Comparison of ENCODE assay signal across 9 mouse cellular contexts in the genomic region with DNA sequence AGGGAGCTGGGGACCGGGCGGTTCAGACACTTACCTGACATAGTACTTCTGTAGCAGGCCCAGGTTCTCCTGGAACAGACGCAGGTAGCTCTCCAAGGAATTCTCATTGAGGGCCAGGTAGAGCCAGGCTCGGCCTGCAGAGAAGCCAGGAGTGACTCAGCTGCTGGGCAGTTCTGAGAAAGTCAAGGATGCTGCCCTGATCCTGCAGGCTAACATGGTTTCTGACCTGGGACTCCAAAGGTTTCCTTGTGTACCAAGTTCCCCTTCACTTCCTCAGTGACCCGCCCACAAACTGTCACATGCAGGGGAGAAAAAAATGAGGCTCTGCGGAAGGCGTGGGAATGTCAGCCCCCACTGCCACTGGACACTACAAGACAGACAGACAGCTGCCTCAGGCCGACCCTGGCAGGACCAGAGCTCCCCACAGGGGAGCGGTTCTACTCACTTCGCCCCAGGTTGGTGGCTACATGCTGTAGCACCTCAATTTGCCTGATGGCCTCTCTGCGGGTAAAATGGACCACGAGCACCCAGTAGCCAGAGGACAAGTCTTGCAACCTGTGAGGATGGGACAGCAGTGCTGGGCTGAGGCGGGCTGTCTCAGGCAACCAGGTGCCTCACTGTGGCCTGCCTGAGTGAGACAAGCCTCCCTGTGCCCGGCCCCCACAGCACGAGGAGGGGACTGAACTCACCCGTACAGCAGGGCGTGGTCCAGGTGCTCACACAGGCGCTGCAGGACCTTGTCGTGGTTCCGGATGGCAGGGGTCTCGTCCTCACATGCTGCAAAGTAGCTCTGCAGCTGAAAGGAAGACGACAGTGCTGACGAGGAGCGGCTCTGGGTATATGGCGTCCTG. TPM values are rescaled to one million over a fixed set of nuclear protein-coding genes. Genes with fewer than 3 reads are reported as not detected.
A peak's percentile ranks its signal among the peaks of the same experiment; 100 is the strongest.
DNase-seq lines count a peak whose midpoint lies in the region; ATAC-seq and TF ChIP-seq lines count a peak whose summit lies in the region.
"Had no signal": no experiment of that assay in that cellular context is flagged by ENCODE, and none has a peak within 500 bp of the region (broad histone marks: within the 10 kb centered on the region; RNA-seq: fewer than 3 reads in every experiment).

No protein-coding gene starts in this region.

- H3K9ac ChIP-seq in kidney, embryonic 14.5 days (ENCODE audit: low read depth, low read length): no peak overlapping the region
- 0 out of 2 replicates have a peak overlapping the region, but pooled peaks have one; percentile 31 for H3K9ac ChIP-seq in kidney, postnatal 0 days (ENCODE audit: low read depth, low read length)

- peaks cover 42% of the 10 kb centered on the region for H3K36me3 ChIP-seq in kidney, embryonic 14.5 days (ENCODE audit: control insufficient read depth, insufficient read depth, low read length)
- H3K36me3 ChIP-seq in kidney, postnatal 0 days (ENCODE audit: insufficient read depth, low read length): peaks cover 17% of the 10 kb centered on the region

- H3K4me3 ChIP-seq in kidney, embryonic 14.5 days (ENCODE audit: low read length): no peak overlapping the region
- H3K4me3 ChIP-seq in kidney, postnatal 0 days (replicated peaks; ENCODE audit: low read depth, low read length): no peak overlapping the region

- 87% methylated on average over 25 of the region's 25 CpGs for WGBS in kidney, embryonic 14.5 days
- WGBS in kidney, postnatal 0 days: 84% methylated on average over 25 of the region's 25 CpGs

- intact Hi-C loops in gastrocnemius, postnatal 14 days (cut with DNase I; ENCODE audit: low total_unique reads): no loop called here

- H3K4me1 ChIP-seq in kidney, embryonic 14.5 days (ENCODE audit: control insufficient read depth, insufficient read depth, low read length): peaks cover 9% of the 10 kb centered on the region
- peaks cover 11% of the 10 kb centered on the region for H3K4me1 ChIP-seq in kidney, postnatal 0 days (replicated peaks; ENCODE audit: insufficient read depth, low read length)

- DNase-seq in kidney, adult 18-20 months: peak; percentile 66
- no peak for DNase-seq in Patski (ENCODE audit: low read depth, low spot score)
- no peak for DNase-seq in kidney, postnatal 0 days (ENCODE audit: low spot score)
- DNase-seq in B cell, adult 2 months: no peak
- DNase-seq in gastrocnemius, postnatal 14 days: no peak
- DNase-seq: spleen, adult 18-20 months had no signal

- H3K4me2 ChIP-seq in kidney, embryonic 14.5 days (replicated peaks; ENCODE audit: low read depth, low read length): no peak overlapping the region
- no peak overlapping the region for H3K4me2 ChIP-seq in kidney, postnatal 0 days (ENCODE audit: low read length)

- in situ Hi-C loops in Patski (cut with MboI; ENCODE audit: low pct_unique_long_range_greater_than_20kb): no loop called here

- no peak for ATAC-seq in kidney, embryonic 14.5 days (ENCODE audit: low FRiP score, low TSS enrichment)
- peak; percentile 23 for ATAC-seq in Patski
- ATAC-seq in erythroid progenitor cell, adult 5-6 weeks (replicated peaks; ENCODE audit: low FRiP score, poor library complexity, severe bottlenecking): 0 out of 2 replicates have a peak, but pooled peaks have one; percentile 21
- peak; percentile 23; the same call in 1 of the 2 replicates for ATAC-seq in kidney, postnatal 0 days (replicated peaks; ENCODE audit: low FRiP score, low read depth)

- H3K27me3 ChIP-seq in kidney, embryonic 14.5 days (ENCODE audit: control insufficient read depth, insufficient read depth, low read length): no peaks in the 10 kb centered on the region
- no peaks in the 10 kb centered on the region for H3K27me3 ChIP-seq in Patski
- no peaks in the 10 kb centered on the region for H3K27me3 ChIP-seq in kidney, postnatal 0 days (ENCODE audit: insufficient read depth, low read length)

- no peak for TF ChIP-seq CTCF in Patski (IDR thresholded peaks at IDR 0.05)
- TF ChIP-seq CTCF in kidney, postnatal 0 days (IDR thresholded peaks at IDR 0.05; ENCODE audit: low read depth): no peak

- CTCF ChIA-PET in Patski (lab: Charles Lee): no interaction called here

- H3K27ac ChIP-seq in kidney, embryonic 14.5 days (ENCODE audit: low read depth, low read length): no peak overlapping the region
- H3K27ac ChIP-seq in kidney, postnatal 0 days: peak overlapping the region; percentile 25; the same call in 1 of the 2 replicates

- POLR2A ChIA-PET in Patski (lab: Charles Lee): interaction anchor here (1.3 kb wide), 1 partner anchor 23 kb away, joined by 3 read pairs; a partner anchor contains a TSS

- H3K9me3 ChIP-seq in kidney, embryonic 14.5 days (ENCODE audit: control insufficient read depth, low read length): no peaks in the 10 kb centered on the region
- no peaks in the 10 kb centered on the region for H3K9me3 ChIP-seq in kidney, postnatal 0 days (replicated peaks; ENCODE audit: low read length)

RNA-seq across cellular contexts. Expression of a gene that starts 18.6 kb away (rescaled TPM):
- 0.07 TPM in 1 of 2 replicates, not detected in the other for polyA plus RNA-seq in kidney, embryonic 14.5 days (2014; fragmentation: Nextera tagmentation; extraction: Ambion mirVana)
- polyA plus RNA-seq in Patski (2021): 0.15 TPM
- not detected in 2 replicates for total RNA-seq in erythroid progenitor cell, adult 5-6 weeks (2015; ENCODE audit: low replicate concordance)
- total RNA-seq in erythroid progenitor cell, adult 5-6 weeks (2017; ENCODE audit: low replicate concordance): not detected in 2 replicates
- 1.9 and 2.3 TPM in 2 replicates for polyA plus RNA-seq in kidney, postnatal 0 days (2015; fragmentation: Nextera tagmentation; extraction: Ambion mirVana)
- 10 to 100 TPM in 1 of 2 experiments, 1 to 10 TPM in 1; 9.0 to 17.7 TPM for total RNA-seq in gastrocnemius, postnatal 14 days (2021)
- polyA plus RNA-seq: limb, embryonic 11.5 days had no signal

RNA-seq across cellular contexts. Expression of a gene that starts 22.5 kb away (rescaled TPM):
- 3.5 and 6.8 TPM in 2 replicates for polyA plus RNA-seq in kidney, embryonic 14.5 days (2014; fragmentation: Nextera tagmentation; extraction: Ambion mirVana)
- polyA plus RNA-seq in Patski (2021): 37.0 TPM
- 10.1 and 17.3 TPM in 2 replicates for total RNA-seq in erythroid progenitor cell, adult 5-6 weeks (2015; ENCODE audit: low replicate concordance)
- 2.3 and 4.9 TPM in 2 replicates for total RNA-seq in erythroid progenitor cell, adult 5-6 weeks (2017; ENCODE audit: low replicate concordance)
- 6.0 and 6.2 TPM in 2 replicates for polyA plus RNA-seq in kidney, postnatal 0 days (2015; fragmentation: Nextera tagmentation; extraction: Ambion mirVana)
- total RNA-seq in gastrocnemius, postnatal 14 days (2021): 10 to 100 TPM; 22.2 to 27.7 TPM

RNA-seq across cellular contexts. Expression of a gene that starts 23.8 kb away (rescaled TPM):
- 0.86 and 1.2 TPM in 2 replicates for polyA plus RNA-seq in kidney, embryonic 14.5 days (2014; fragmentation: Nextera tagmentation; extraction: Ambion mirVana)
- polyA plus RNA-seq in Patski (2021): 0.05 TPM
- total RNA-seq in erythroid progenitor cell, adult 5-6 weeks (2015; ENCODE audit: low replicate concordance): not detected in 2 replicates
- total RNA-seq in erythroid progenitor cell, adult 5-6 weeks (2017; ENCODE audit: low replicate concordance): not detected in 2 replicates
- polyA plus RNA-seq in kidney, postnatal 0 days (2015; fragmentation: Nextera tagmentation; extraction: Ambion mirVana): 7.7 and 9.5 TPM in 2 replicates
- 1 to 10 TPM in 1 of 2 experiments, under 1 TPM in 1; 0.66 to 1.8 TPM for total RNA-seq in gastrocnemius, postnatal 14 days (2021)

RNA-seq across cellular contexts. Expression of a gene that starts 36.3 kb away (rescaled TPM):
- 49.4 and 71.3 TPM in 2 replicates for polyA plus RNA-seq in kidney, embryonic 14.5 days (2014; fragmentation: Nextera tagmentation; extraction: Ambion mirVana)
- 90.1 TPM for polyA plus RNA-seq in Patski (2021)
- total RNA-seq in erythroid progenitor cell, adult 5-6 weeks (2015; ENCODE audit: low replicate concordance): 0.72 and 2.9 TPM in 2 replicates
- 0.77 TPM in 1 of 2 replicates, not detected in the other for total RNA-seq in erythroid progenitor cell, adult 5-6 weeks (2017; ENCODE audit: low replicate concordance)
- 58.1 and 64.6 TPM in 2 replicates for polyA plus RNA-seq in kidney, postnatal 0 days (2015; fragmentation: Nextera tagmentation; extraction: Ambion mirVana)
- total RNA-seq in gastrocnemius, postnatal 14 days (2021): 1 to 10 TPM; 2.5 to 3.9 TPM

RNA-seq across cellular contexts. Expression of a gene that starts 43.2 kb away (rescaled TPM):
- polyA plus RNA-seq in kidney, embryonic 14.5 days (2014; fragmentation: Nextera tagmentation; extraction: Ambion mirVana): not detected in 2 replicates
- 4.7 TPM for polyA plus RNA-seq in Patski (2021)
- not detected in 2 replicates for total RNA-seq in erythroid progenitor cell, adult 5-6 weeks (2015; ENCODE audit: low replicate concordance)
- total RNA-seq in erythroid progenitor cell, adult 5-6 weeks (2017; ENCODE audit: low replicate concordance): not detected in 2 replicates
- polyA plus RNA-seq in kidney, postnatal 0 days (2015; fragmentation: Nextera tagmentation; extraction: Ambion mirVana): not detected in 2 replicates
- 1 to 10 TPM; 6.0 TPM for total RNA-seq in gastrocnemius, postnatal 14 days (2021)
